Mouse (Mus musculus) hematopoietic stem cell, adult 5-6 weeks (primary cell): ENCODE results near the gene Samd15. TPM values are rescaled to one million over a fixed set of nuclear protein-coding genes. Genes with fewer than 3 reads are reported as not detected.
A peak's percentile ranks its signal among the peaks of the same experiment; 100 is the strongest.
"Not testable (repeated sequence)": the region's sequence is repeated elsewhere in the genome, so short reads cannot be mapped to it uniquely, and the experiment has no call there.

Experiments
- ATAC-seq, 2 experiments: fragments of 125-278 bp in 1 of 2; replicated peaks in 1 of 2; 2 replicates each; pipeline ENCODE4 v1.8.0; 2016 to 2017; ENCODE audit warnings: inconsistent platforms in 2 of 2, mild to moderate bottlenecking in 2 of 2, moderate number of reproducible peaks in 2 of 2, low read depth in 1 of 2, moderate TSS enrichment in 1 of 2; ENCODE audit not compliant: low FRiP score in 2 of 2, poor library complexity in 2 of 2, severe bottlenecking in 2 of 2, insufficient read depth in 1 of 2, low TSS enrichment in 1 of 2
- total RNA-seq: library from RNA; stranded (forward); fragments of 172-1452, 232-1000 nt; gene quantifications from 2 replicates; pipeline ENCODE4 v1.2.3, GENCODE M21; 2017

The Samd15 gene
- total RNA-seq = 0.50 and 3.6 TPM in 2 replicates

DNA sequence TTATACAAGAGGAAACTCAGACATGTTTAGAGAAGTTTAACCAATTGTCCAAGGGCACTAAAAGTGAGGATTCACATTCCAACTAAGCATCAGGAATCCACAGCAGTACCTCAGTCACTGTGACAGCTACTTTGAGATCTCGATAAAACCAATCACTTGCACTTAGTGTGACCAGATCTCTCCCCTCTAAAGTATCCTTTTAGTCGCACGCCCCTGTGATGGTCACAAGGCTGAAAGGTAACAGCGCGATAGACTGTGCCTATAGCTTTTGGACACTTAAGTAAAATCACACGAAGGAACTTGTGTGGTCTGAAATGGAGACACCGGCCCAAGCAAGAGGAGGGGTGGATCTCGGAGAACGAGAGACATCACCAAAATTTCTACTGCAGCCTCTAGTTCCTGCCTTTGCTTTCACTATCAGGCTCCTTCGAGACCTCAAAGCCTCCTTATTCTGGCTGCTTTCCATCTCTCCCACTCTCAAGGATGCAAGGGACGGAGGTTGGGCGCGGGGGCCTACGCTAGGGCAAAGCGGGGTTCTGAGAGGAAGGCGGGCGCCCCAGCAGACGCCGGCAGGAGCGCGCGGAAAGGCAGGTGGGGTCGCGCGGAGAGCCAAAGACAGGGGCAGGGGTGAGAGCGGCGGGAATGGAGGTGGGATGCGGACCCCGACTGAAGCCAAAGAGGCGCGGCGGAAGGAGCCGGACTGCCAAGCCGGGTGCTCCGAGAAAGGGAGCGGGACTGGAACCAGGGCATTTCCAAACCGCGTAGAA lies at the start of gene Samd15:
TSS of gene Samd15 (plus strand) at position 518 of the 767 bp plus-strand sequence.
- peak; percentile 18 to 29; a peak in 3 of 4 replicates for ATAC-seq

GRCm38 (mm10) chr12:87154448-87154847 lies 45.1 kb upstream of the Samd15 start:
- ATAC-seq = not testable (repeated sequence)

GRCm38 (mm10) chr12:87157361-87157760 lies 42.2 kb upstream of the Samd15 start:
- no peak for ATAC-seq

GRCm38 (mm10) chr12:87158099-87158498 lies 41.4 kb upstream of the Samd15 start:
- ATAC-seq = no peak

GRCm38 (mm10) chr12:87160310-87160709 lies 39.2 kb upstream of the Samd15 start:
- ATAC-seq = no peak

GRCm38 (mm10) chr12:87160815-87161214 lies 38.7 kb upstream of the Samd15 start:
- no peak for ATAC-seq

GRCm38 (mm10) chr12:87175194-87175946 lies 24.2 kb upstream of the Samd15 start:
- ATAC-seq = peak in 1 of 2 experiments; percentile 34; a peak in 1 of 4 replicates

DNA sequence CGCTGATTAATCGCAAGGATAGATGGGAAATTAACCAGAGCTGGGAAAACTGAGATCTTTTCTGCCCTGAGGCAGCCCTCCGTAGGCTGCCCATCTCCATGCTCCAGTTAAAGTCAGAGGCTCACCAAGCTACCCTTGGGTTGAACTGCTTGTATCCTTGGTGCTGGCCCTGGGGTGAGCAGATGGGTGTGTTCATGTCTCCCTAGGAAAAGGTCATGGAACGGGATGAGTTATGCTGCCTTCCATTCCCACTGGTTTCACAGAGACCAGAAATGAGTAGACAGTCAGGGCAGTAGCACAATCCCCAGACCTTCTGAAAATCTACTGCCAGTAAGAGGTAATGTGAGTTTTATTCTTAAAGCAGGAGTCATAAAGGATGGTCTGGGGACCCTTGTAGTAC lies 21.9 kb upstream of the Samd15 start:
- ATAC-seq = no peak

DNA sequence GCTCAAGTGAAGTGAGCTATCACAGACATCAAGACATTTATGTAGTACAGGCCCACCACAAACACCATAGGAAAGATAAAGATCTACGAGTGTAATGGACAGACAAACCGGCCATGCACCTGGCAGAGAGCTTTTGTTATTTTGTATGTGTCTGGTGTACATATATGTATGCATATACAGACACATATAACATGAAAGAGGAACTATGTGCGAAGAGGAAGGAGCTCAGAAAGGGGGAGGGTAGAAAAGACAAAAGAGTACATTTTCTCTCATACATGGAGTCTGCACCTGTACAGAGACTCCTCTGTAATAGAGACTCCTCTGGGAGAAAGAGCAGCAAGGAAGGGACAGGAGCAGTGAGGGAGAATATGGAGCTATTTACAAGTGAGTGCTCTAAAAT lies 6.5 kb upstream of the Samd15 start:
- ATAC-seq = peak; percentile 53 to 59; a peak in 3 of 4 replicates

DNA sequence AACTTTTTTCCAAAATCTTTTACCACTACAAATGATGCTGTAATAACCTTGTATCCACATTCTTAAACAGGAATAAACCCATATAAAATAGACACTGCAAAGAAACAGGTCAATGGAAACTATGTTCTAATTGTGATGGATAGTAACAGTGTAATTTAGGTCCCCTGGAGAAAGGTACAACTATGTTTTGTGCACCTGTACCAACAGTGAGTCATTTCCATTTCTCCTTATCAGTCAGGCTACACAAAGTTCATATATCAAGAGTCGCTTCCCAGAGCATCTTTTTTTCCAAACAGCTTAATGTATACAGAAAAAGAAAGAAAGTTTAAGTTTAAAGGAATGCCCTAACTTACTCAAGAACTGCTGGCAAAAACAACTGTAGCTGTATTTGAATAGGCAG lies 4.5 kb upstream of the Samd15 start:
- ATAC-seq = no peak

- no peak for ATAC-seq
Measured at GRCm38 (mm10) chr12:87196310-87196709, 3.2 kb upstream of the Samd15 start.

DNA sequence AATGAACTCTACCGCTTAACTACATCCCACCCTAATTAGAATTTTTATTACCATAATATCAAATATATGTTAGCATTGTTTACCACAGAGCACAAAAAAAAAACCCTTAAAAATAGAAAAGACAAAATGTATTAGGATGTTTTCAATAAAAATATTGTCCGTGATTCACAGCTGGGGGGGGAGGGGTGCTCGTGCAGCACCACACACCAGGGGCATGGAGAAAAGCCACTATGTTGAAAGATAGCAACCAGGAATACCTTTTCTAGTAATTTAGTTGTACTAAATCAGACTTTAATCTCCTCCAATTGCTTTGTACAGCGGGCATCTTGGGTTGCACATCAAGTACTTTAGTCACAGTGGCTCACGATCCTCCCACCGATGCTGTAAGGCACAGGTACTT lies 731 bp upstream of the Samd15 start:
- ATAC-seq = no peak

DNA sequence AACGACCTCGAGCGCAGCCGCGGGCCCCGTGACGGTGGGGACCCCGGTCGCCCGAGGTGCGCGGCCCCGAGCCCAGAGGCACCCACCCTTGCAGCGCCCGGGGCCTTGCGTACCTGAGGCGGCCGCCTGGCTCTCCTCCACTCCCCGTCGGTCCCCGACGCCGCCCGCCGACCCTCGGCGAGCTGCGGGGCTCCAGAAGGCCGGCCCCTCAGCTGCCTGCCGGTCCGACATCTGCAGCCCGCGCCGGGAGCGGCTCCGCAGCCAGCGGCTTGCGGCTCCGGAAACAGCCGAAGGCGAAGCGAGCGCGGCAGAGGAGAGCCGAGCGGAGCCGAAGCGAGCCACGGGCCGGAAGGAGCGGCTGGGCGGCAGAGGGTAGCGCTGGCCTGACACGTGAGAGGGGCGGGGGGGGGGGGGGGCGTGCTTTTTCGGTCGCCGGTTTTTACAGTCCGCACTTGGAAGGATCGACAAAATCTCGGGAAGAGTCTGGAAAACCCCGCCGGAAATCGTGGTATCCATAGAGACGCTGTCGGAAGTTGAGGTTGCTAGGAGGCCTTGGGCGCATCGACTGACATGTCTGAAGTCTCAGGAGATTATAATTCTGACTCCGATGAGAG lies 557 bp downstream of the Samd15 start, which contains the start of gene Tmed8:
TSS of gene Tmed8 (minus strand) at position 482 of the 614 bp plus-strand sequence.
- ATAC-seq = peak; percentile 85

DNA sequence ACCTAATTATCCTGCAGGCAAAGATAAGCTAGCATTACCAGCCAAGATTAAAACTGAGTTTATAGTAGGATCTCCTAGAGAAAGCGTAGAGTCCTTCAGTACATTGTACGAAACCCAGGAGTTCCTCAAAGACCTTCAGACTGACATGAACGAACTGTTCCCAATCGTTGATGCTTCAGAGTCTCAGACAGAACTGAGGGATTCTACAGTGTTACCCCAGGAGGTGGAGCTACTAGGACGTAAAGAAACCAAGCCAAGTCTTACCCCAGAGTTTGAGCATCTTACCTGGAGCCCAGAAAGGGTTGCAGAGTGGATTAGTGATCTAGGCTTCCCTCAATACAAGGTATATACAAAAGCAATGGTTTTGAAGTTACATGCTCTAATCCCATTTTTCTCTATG lies 2.2 kb downstream of the Samd15 start:
- no peak for ATAC-seq

- not testable (repeated sequence) for ATAC-seq
Measured at GRCm38 (mm10) chr12:87205789-87206188, 6.3 kb downstream of the Samd15 start.

DNA sequence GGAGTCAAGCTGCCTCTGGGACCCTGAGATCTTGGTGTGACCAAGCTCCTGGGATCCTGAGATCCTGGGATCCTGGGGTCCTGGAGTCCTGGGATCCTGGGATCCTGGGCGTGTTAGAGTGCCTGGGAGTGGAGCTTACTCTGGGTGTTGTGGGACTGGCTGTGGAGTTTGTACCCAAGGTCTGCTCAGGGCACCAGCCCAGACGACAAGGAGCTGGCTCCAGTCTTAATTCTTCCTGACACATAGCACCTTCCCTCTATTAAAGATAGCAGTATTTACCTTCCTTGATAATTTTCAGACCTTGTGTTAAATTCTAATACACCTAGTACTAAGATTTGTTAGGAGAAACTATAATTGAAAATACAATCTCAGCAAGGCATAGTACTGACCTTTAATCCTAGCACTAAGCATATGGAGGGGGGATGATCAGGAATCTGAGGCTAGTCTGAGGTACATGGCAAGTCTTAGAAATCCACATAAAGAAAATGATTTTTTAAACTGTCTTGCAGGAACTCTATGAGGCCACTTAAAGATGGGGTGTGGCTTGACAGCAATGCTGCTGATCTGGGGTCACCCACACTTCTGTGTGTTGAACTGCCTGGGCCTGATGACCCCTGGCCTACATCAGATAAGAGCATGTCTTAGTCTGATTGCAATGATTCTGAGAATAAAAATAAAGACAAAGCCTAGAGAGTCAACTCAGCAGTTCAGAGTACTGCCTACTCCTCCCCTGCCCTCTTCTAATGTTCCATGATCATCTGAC lies 13.5 kb downstream of the Samd15 start:
- ATAC-seq = no peak

GRCm38 (mm10) chr12:87216053-87216452 lies 16.5 kb downstream of the Samd15 start:
- ATAC-seq = no peak
